In the genomic region with DNA sequence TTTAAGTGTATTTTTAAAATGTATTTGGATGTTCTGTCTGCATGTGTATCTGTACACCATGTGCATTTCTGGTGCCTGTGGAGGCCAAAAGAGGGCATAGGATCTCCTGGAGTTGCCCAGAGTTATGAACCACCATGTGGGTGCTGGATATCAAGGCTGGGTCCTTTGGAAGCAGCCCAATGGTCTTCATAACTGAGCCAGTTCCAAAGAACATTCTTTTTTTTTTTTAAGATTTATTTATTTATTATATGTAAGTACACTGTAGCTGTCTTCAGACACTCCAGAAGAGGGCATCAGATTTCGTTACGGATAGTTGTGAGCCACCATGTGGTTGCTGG, we compare ENCODE assay signal across 7 mouse cellular contexts. TPM values are rescaled to one million over a fixed set of nuclear protein-coding genes. Genes with fewer than 3 reads are reported as not detected.
DNase-seq lines count a peak whose midpoint lies in the region; ATAC-seq lines count a peak whose summit lies in the region.
"Not testable (repeated sequence)": the region's sequence is repeated elsewhere in the genome, so short reads cannot be mapped to it uniquely, and the experiment has no call there.

No protein-coding gene starts in this region.

- not testable (repeated sequence) for H3K9me3 ChIP-seq in embryonic facial prominence, embryonic 12.5 days; forebrain, embryonic 15.5 days; hindbrain, embryonic 11.5 days (ENCODE audit: control insufficient read depth, low read length); kidney, embryonic 15.5 days (replicated peaks); liver, embryonic 13.5 days (replicated peaks); midbrain, embryonic 14.5 days (ENCODE audit: control insufficient read depth, low read length); neural tube, embryonic 15.5 days (replicated peaks)

- not testable (repeated sequence) for H3K9ac ChIP-seq in embryonic facial prominence, embryonic 12.5 days; forebrain, embryonic 15.5 days (replicated peaks); hindbrain, embryonic 11.5 days (ENCODE audit: low read depth, low read length); kidney, embryonic 15.5 days; liver, embryonic 13.5 days; midbrain, embryonic 14.5 days (replicated peaks; ENCODE audit: low read length)
- peak overlapping the region; percentile 43; the same call in 1 of the 2 replicates for H3K9ac ChIP-seq in neural tube, embryonic 15.5 days (replicated peaks)

- DNase-seq in hindbrain, embryonic 11.5 days (ENCODE audit: low spot score); liver, embryonic 13.5 days; midbrain, embryonic 14.5 days: not testable (repeated sequence)

- 0 out of 2 replicates have a peak overlapping the region, but pooled peaks have one; percentile 72 for H3K4me3 ChIP-seq in embryonic facial prominence, embryonic 12.5 days
- H3K4me3 ChIP-seq in forebrain, embryonic 15.5 days: peak overlapping the region; percentile 96
- H3K4me3 ChIP-seq in hindbrain, embryonic 11.5 days (ENCODE audit: low read depth, low read length); kidney, embryonic 15.5 days (replicated peaks); liver, embryonic 13.5 days (replicated peaks): not testable (repeated sequence)
- peak overlapping the region; percentile 86 for H3K4me3 ChIP-seq in midbrain, embryonic 14.5 days (replicated peaks; ENCODE audit: low read depth, low read length)
- H3K4me3 ChIP-seq in neural tube, embryonic 15.5 days (replicated peaks): peak overlapping the region; percentile 93

- H3K4me1 ChIP-seq in embryonic facial prominence, embryonic 12.5 days; hindbrain, embryonic 11.5 days (replicated peaks; ENCODE audit: control insufficient read depth, insufficient read depth, low read length): not testable (repeated sequence)
- peaks cover 21% of the 10 kb centered on the region for H3K4me1 ChIP-seq in forebrain, embryonic 15.5 days
- peaks cover 15% of the 10 kb centered on the region for H3K4me1 ChIP-seq in kidney, embryonic 15.5 days
- H3K4me1 ChIP-seq in liver, embryonic 13.5 days (replicated peaks): peaks cover 25% of the 10 kb centered on the region
- peaks cover 20% of the 10 kb centered on the region for H3K4me1 ChIP-seq in midbrain, embryonic 14.5 days (ENCODE audit: control insufficient read depth, insufficient read depth, low read length)
- H3K4me1 ChIP-seq in neural tube, embryonic 15.5 days: peaks cover 39% of the 10 kb centered on the region

- 79% methylated on average over 2 of the region's 2 CpGs for WGBS in embryonic facial prominence, embryonic 12.5 days
- WGBS in forebrain, embryonic 15.5 days: 85% methylated on average over 2 of the region's 2 CpGs
- 91% methylated on average over 2 of the region's 2 CpGs for WGBS in hindbrain, embryonic 11.5 days
- 87% methylated on average over 2 of the region's 2 CpGs for WGBS in kidney, embryonic 15.5 days
- WGBS in liver, embryonic 13.5 days (ENCODE audit: insufficient replicate concordance): 62% methylated on average over 2 of the region's 2 CpGs
- WGBS in midbrain, embryonic 14.5 days: 96% methylated on average over 2 of the region's 2 CpGs
- WGBS in neural tube, embryonic 15.5 days: 88% methylated on average over 2 of the region's 2 CpGs

- H3K4me2 ChIP-seq in embryonic facial prominence, embryonic 12.5 days (replicated peaks): peak overlapping the region; percentile 68; the same call in 1 of the 2 replicates
- peak overlapping the region; percentile 50 for H3K4me2 ChIP-seq in forebrain, embryonic 15.5 days (replicated peaks)
- H3K4me2 ChIP-seq in hindbrain, embryonic 11.5 days (replicated peaks; ENCODE audit: low read depth, low read length): peak overlapping the region; percentile 26; the same call in 1 of the 2 replicates
- H3K4me2 ChIP-seq in kidney, embryonic 15.5 days: 0 out of 2 replicates have a peak overlapping the region, but pooled peaks have one; percentile 75
- peak overlapping the region; percentile 93; the same call in 1 of the 2 replicates for H3K4me2 ChIP-seq in liver, embryonic 13.5 days
- H3K4me2 ChIP-seq in midbrain, embryonic 14.5 days (ENCODE audit: low read length): peak overlapping the region; percentile 65
- H3K4me2 ChIP-seq in neural tube, embryonic 15.5 days: peak overlapping the region; percentile 61

- not testable (repeated sequence) for H3K27ac ChIP-seq in embryonic facial prominence, embryonic 12.5 days; hindbrain, embryonic 11.5 days (ENCODE audit: low read depth, low read length); kidney, embryonic 15.5 days; liver, embryonic 13.5 days; midbrain, embryonic 14.5 days (replicated peaks; ENCODE audit: low read depth, low read length)
- peak overlapping the region; percentile 56 for H3K27ac ChIP-seq in forebrain, embryonic 15.5 days (replicated peaks)
- peak overlapping the region; percentile 76 for H3K27ac ChIP-seq in neural tube, embryonic 15.5 days (replicated peaks)

- H3K27me3 ChIP-seq in embryonic facial prominence, embryonic 12.5 days; forebrain, embryonic 15.5 days; hindbrain, embryonic 11.5 days (ENCODE audit: control insufficient read depth, insufficient read depth, low read length); kidney, embryonic 15.5 days; liver, embryonic 13.5 days; midbrain, embryonic 14.5 days (ENCODE audit: control insufficient read depth, insufficient read depth, low read length); neural tube, embryonic 15.5 days (replicated peaks): not testable (repeated sequence)

- H3K36me3 ChIP-seq in embryonic facial prominence, embryonic 12.5 days; forebrain, embryonic 15.5 days; hindbrain, embryonic 11.5 days (ENCODE audit: control insufficient read depth, insufficient read depth, low read length); liver, embryonic 13.5 days; neural tube, embryonic 15.5 days: not testable (repeated sequence)
- H3K36me3 ChIP-seq in kidney, embryonic 15.5 days: peaks cover 11% of the 10 kb centered on the region; the same call in 1 of the 2 replicates
- H3K36me3 ChIP-seq in midbrain, embryonic 14.5 days (ENCODE audit: control insufficient read depth, insufficient read depth, low read length): peaks cover 14% of the 10 kb centered on the region; the same call in 1 of the 2 replicates

- not testable (repeated sequence) for ATAC-seq in embryonic facial prominence, embryonic 12.5 days (ENCODE audit: insufficient number of reproducible peaks, insufficient read depth, low FRiP score, low TSS enrichment); forebrain, embryonic 15.5 days (replicated peaks); hindbrain, embryonic 11.5 days (ENCODE audit: low FRiP score); kidney, embryonic 15.5 days (replicated peaks; ENCODE audit: low FRiP score); liver, embryonic 13.5 days (ENCODE audit: low read depth); midbrain, embryonic 14.5 days (ENCODE audit: low FRiP score, low TSS enrichment); neural tube, embryonic 15.5 days (ENCODE audit: low FRiP score)

RNA-seq across cellular contexts. Expression of a gene that starts 0.8 kb away (rescaled TPM):
- polyA plus RNA-seq in embryonic facial prominence, embryonic 12.5 days (2016; fragmentation: Nextera tagmentation; extraction: Ambion mirVana): 122 and 125 TPM in 2 replicates
- 162 and 164 TPM in 2 replicates for polyA plus RNA-seq in forebrain, embryonic 15.5 days (2015; fragmentation: Nextera tagmentation; extraction: Ambion mirVana)
- 127 and 135 TPM in 2 replicates for polyA plus RNA-seq in hindbrain, embryonic 11.5 days (2014; fragmentation: Nextera tagmentation; extraction: Ambion mirVana)
- 89.5 and 91.0 TPM in 2 replicates for polyA plus RNA-seq in kidney, embryonic 15.5 days (2015; fragmentation: Nextera tagmentation; extraction: Ambion mirVana)
- polyA plus RNA-seq in liver, embryonic 13.5 days (2015; fragmentation: Nextera tagmentation; extraction: Ambion mirVana): 12.6 and 13.0 TPM in 2 replicates
- polyA plus RNA-seq in midbrain, embryonic 14.5 days (2014; fragmentation: Nextera tagmentation; extraction: Ambion mirVana): 210 and 220 TPM in 2 replicates
- 199 and 224 TPM in 2 replicates for polyA plus RNA-seq in neural tube, embryonic 15.5 days (2015; fragmentation: Nextera tagmentation; extraction: Ambion mirVana)

RNA-seq across cellular contexts. Expression of a gene that starts 13.7 kb away (rescaled TPM):
- polyA plus RNA-seq in embryonic facial prominence, embryonic 12.5 days (2016; fragmentation: Nextera tagmentation; extraction: Ambion mirVana): 57.7 and 58.5 TPM in 2 replicates
- polyA plus RNA-seq in forebrain, embryonic 15.5 days (2015; fragmentation: Nextera tagmentation; extraction: Ambion mirVana): 30.7 and 31.9 TPM in 2 replicates
- polyA plus RNA-seq in hindbrain, embryonic 11.5 days (2014; fragmentation: Nextera tagmentation; extraction: Ambion mirVana): 27.7 and 30.5 TPM in 2 replicates
- polyA plus RNA-seq in kidney, embryonic 15.5 days (2015; fragmentation: Nextera tagmentation; extraction: Ambion mirVana): 35.0 and 37.4 TPM in 2 replicates
- 1.3 and 1.4 TPM in 2 replicates for polyA plus RNA-seq in liver, embryonic 13.5 days (2015; fragmentation: Nextera tagmentation; extraction: Ambion mirVana)
- polyA plus RNA-seq in midbrain, embryonic 14.5 days (2014; fragmentation: Nextera tagmentation; extraction: Ambion mirVana): 70.7 and 95.4 TPM in 2 replicates
- 74.8 and 94.6 TPM in 2 replicates for polyA plus RNA-seq in neural tube, embryonic 15.5 days (2015; fragmentation: Nextera tagmentation; extraction: Ambion mirVana)

RNA-seq across cellular contexts. Expression of a gene that starts 18.1 kb away (rescaled TPM):
- polyA plus RNA-seq in embryonic facial prominence, embryonic 12.5 days (2016; fragmentation: Nextera tagmentation; extraction: Ambion mirVana): 657 and 663 TPM in 2 replicates
- 562 and 569 TPM in 2 replicates for polyA plus RNA-seq in forebrain, embryonic 15.5 days (2015; fragmentation: Nextera tagmentation; extraction: Ambion mirVana)
- 427 and 573 TPM in 2 replicates for polyA plus RNA-seq in hindbrain, embryonic 11.5 days (2014; fragmentation: Nextera tagmentation; extraction: Ambion mirVana)
- 496 and 536 TPM in 2 replicates for polyA plus RNA-seq in kidney, embryonic 15.5 days (2015; fragmentation: Nextera tagmentation; extraction: Ambion mirVana)
- 228 and 235 TPM in 2 replicates for polyA plus RNA-seq in liver, embryonic 13.5 days (2015; fragmentation: Nextera tagmentation; extraction: Ambion mirVana)
- 498 and 502 TPM in 2 replicates for polyA plus RNA-seq in midbrain, embryonic 14.5 days (2014; fragmentation: Nextera tagmentation; extraction: Ambion mirVana)
- polyA plus RNA-seq in neural tube, embryonic 15.5 days (2015; fragmentation: Nextera tagmentation; extraction: Ambion mirVana): 479 and 502 TPM in 2 replicates

RNA-seq across cellular contexts. Expression of a gene that starts 26.6 kb away (rescaled TPM):
- 23.4 and 25.1 TPM in 2 replicates for polyA plus RNA-seq in embryonic facial prominence, embryonic 12.5 days (2016; fragmentation: Nextera tagmentation; extraction: Ambion mirVana)
- polyA plus RNA-seq in forebrain, embryonic 15.5 days (2015; fragmentation: Nextera tagmentation; extraction: Ambion mirVana): 0.48 and 0.50 TPM in 2 replicates
- 2.0 and 2.6 TPM in 2 replicates for polyA plus RNA-seq in hindbrain, embryonic 11.5 days (2014; fragmentation: Nextera tagmentation; extraction: Ambion mirVana)
- polyA plus RNA-seq in kidney, embryonic 15.5 days (2015; fragmentation: Nextera tagmentation; extraction: Ambion mirVana): 1.9 and 2.2 TPM in 2 replicates
- 0.10 and 0.17 TPM in 2 replicates for polyA plus RNA-seq in liver, embryonic 13.5 days (2015; fragmentation: Nextera tagmentation; extraction: Ambion mirVana)
- 0.71 and 0.80 TPM in 2 replicates for polyA plus RNA-seq in midbrain, embryonic 14.5 days (2014; fragmentation: Nextera tagmentation; extraction: Ambion mirVana)
- 1.3 and 6.9 TPM in 2 replicates for polyA plus RNA-seq in neural tube, embryonic 15.5 days (2015; fragmentation: Nextera tagmentation; extraction: Ambion mirVana)

RNA-seq across cellular contexts. Expression of a gene that starts 31.5 kb away (rescaled TPM):
- 14.8 and 16.0 TPM in 2 replicates for polyA plus RNA-seq in embryonic facial prominence, embryonic 12.5 days (2016; fragmentation: Nextera tagmentation; extraction: Ambion mirVana)
- 39.4 and 39.7 TPM in 2 replicates for polyA plus RNA-seq in forebrain, embryonic 15.5 days (2015; fragmentation: Nextera tagmentation; extraction: Ambion mirVana)
- polyA plus RNA-seq in hindbrain, embryonic 11.5 days (2014; fragmentation: Nextera tagmentation; extraction: Ambion mirVana): 28.0 and 28.9 TPM in 2 replicates
- polyA plus RNA-seq in kidney, embryonic 15.5 days (2015; fragmentation: Nextera tagmentation; extraction: Ambion mirVana): 19.8 and 23.8 TPM in 2 replicates
- polyA plus RNA-seq in liver, embryonic 13.5 days (2015; fragmentation: Nextera tagmentation; extraction: Ambion mirVana): 7.8 and 7.9 TPM in 2 replicates
- polyA plus RNA-seq in midbrain, embryonic 14.5 days (2014; fragmentation: Nextera tagmentation; extraction: Ambion mirVana): 56.6 and 69.2 TPM in 2 replicates
- polyA plus RNA-seq in neural tube, embryonic 15.5 days (2015; fragmentation: Nextera tagmentation; extraction: Ambion mirVana): 53.0 and 60.0 TPM in 2 replicates

Comparison
In these comparisons a context has a peak if more than half of its experiments do, and no peak if none do; other contexts are left out.
1. H3K4me2 ChIP-seq: peak in every context shown above with its lines; median percentile 93 in liver, embryonic 13.5 days; 75 in kidney, embryonic 15.5 days; 68 in embryonic facial prominence, embryonic 12.5 days; 65 in midbrain, embryonic 14.5 days; 61 in neural tube, embryonic 15.5 days; 50 in forebrain, embryonic 15.5 days; 26 in hindbrain, embryonic 11.5 days.
2. RNA of a gene that starts 13.7 kb away (polyA plus RNA-seq): 74.8 to 94.6 TPM in neural tube, embryonic 15.5 days, 70.7 to 95.4 TPM in midbrain, embryonic 14.5 days, 57.7 to 58.5 TPM in embryonic facial prominence, embryonic 12.5 days, 35.0 to 37.4 TPM in kidney, embryonic 15.5 days, 30.7 to 31.9 TPM in forebrain, embryonic 15.5 days and 27.7 to 30.5 TPM in hindbrain, embryonic 11.5 days; 1.3 to 1.4 TPM in liver, embryonic 13.5 days; every median in the first group is over 10 times any median in the second.